Mouse (Mus musculus): ENCODE data around the gene Foxp1. TPM values are rescaled to one million over a fixed set of nuclear protein-coding genes. Genes with fewer than 3 reads are reported as not detected.

Foxp1 gene
- polyA plus RNA-seq, 1 experiment from 2014 or later: 148 TPM

GRCm38 (mm10) chr6:99118534-99118933 is 404.0 kb downstream of the Foxp1 start:
- Histone ChIP-seq H3K27ac (replicated peaks; ENCODE audit: low read depth, low read length) (no peak overlapping the region), H3K9me3 (replicated peaks; ENCODE audit: control insufficient read depth, low read length) (no peaks in the 10 kb centered on the region), H3K27me3 (ENCODE audit: control insufficient read depth, insufficient read depth, low read length) (no peaks in the 10 kb centered on the region), H3K4me2 (ENCODE audit: low read depth, low read length) (no peak overlapping the region), H3K4me3 (ENCODE audit: low read depth, low read length) (no peak overlapping the region), H3K4me1 (ENCODE audit: control insufficient read depth, insufficient read depth, low read length) (no peaks in the 10 kb centered on the region), H3K9ac (replicated peaks; ENCODE audit: low read length) (no peak overlapping the region), H3K36me3 (replicated peaks; ENCODE audit: control insufficient read depth, insufficient read depth, low read depth, low read length) (no peaks in the 10 kb centered on the region)
- WGBS: 59% methylated on average over 4 of the region's 4 CpGs
- ATAC-seq (replicated peaks; ENCODE audit: insufficient number of reproducible peaks, low FRiP score, low TSS enrichment, low read depth): no peak
- DNase-seq (ENCODE audit: low spot score): no peak

GRCm38 (mm10) chr6:99117411-99117810 is 405.1 kb downstream of the Foxp1 start:
- H3K4me3 ChIP-seq (ENCODE audit: low read depth, low read length): no peak overlapping the region
- no peaks in the 10 kb centered on the region for H3K9me3 ChIP-seq (replicated peaks; ENCODE audit: control insufficient read depth, low read length)
- H3K9ac ChIP-seq (replicated peaks; ENCODE audit: low read length): no peak overlapping the region
- DNase-seq (ENCODE audit: low spot score): no peak
- ATAC-seq (replicated peaks; ENCODE audit: insufficient number of reproducible peaks, low FRiP score, low TSS enrichment, low read depth): no peak
- H3K27ac ChIP-seq (replicated peaks; ENCODE audit: low read depth, low read length): no peak overlapping the region
- H3K27me3 ChIP-seq (ENCODE audit: control insufficient read depth, insufficient read depth, low read length): no peaks in the 10 kb centered on the region
- WGBS: 79% methylated on average over 1 of the region's 1 CpGs
- no peaks in the 10 kb centered on the region for H3K4me1 ChIP-seq (ENCODE audit: control insufficient read depth, insufficient read depth, low read length)
- no peak overlapping the region for H3K4me2 ChIP-seq (ENCODE audit: low read depth, low read length)
- H3K36me3 ChIP-seq (replicated peaks; ENCODE audit: control insufficient read depth, insufficient read depth, low read depth, low read length): no peaks in the 10 kb centered on the region

GRCm38 (mm10) chr6:99111856-99112255 is 410.7 kb downstream of the Foxp1 start:
- 74% methylated on average over 4 of the region's 4 CpGs for WGBS
- Histone ChIP-seq H3K4me3 (ENCODE audit: low read depth, low read length) (no peak overlapping the region), H3K27ac (replicated peaks; ENCODE audit: low read depth, low read length) (no peak overlapping the region), H3K4me1 (ENCODE audit: control insufficient read depth, insufficient read depth, low read length) (no peaks in the 10 kb centered on the region), H3K9me3 (replicated peaks; ENCODE audit: control insufficient read depth, low read length) (no peaks in the 10 kb centered on the region), H3K9ac (replicated peaks; ENCODE audit: low read length) (no peak overlapping the region), H3K27me3 (ENCODE audit: control insufficient read depth, insufficient read depth, low read length) (no peaks in the 10 kb centered on the region), H3K36me3 (replicated peaks; ENCODE audit: control insufficient read depth, insufficient read depth, low read depth, low read length) (no peaks in the 10 kb centered on the region), H3K4me2 (ENCODE audit: low read depth, low read length) (no peak overlapping the region)
- no peak for DNase-seq (ENCODE audit: low spot score)
- no peak for ATAC-seq (replicated peaks; ENCODE audit: insufficient number of reproducible peaks, low FRiP score, low TSS enrichment, low read depth)

- ATAC-seq (replicated peaks; ENCODE audit: insufficient number of reproducible peaks, low FRiP score, low TSS enrichment, low read depth) (no peak), DNase-seq (ENCODE audit: low spot score) (no peak)
- H3K4me1 ChIP-seq (ENCODE audit: control insufficient read depth, insufficient read depth, low read length): peaks cover 1% of the 10 kb centered on the region; the same call in 1 of the 2 replicates
- no peak overlapping the region for H3K9ac ChIP-seq (replicated peaks; ENCODE audit: low read length)
- no peak overlapping the region for H3K4me3 ChIP-seq (ENCODE audit: low read depth, low read length)
- no peaks in the 10 kb centered on the region for H3K27me3 ChIP-seq (ENCODE audit: control insufficient read depth, insufficient read depth, low read length)
- H3K9me3 ChIP-seq (replicated peaks; ENCODE audit: control insufficient read depth, low read length): no peaks in the 10 kb centered on the region
- no peaks in the 10 kb centered on the region for H3K36me3 ChIP-seq (replicated peaks; ENCODE audit: control insufficient read depth, insufficient read depth, low read depth, low read length)
- WGBS: 89% methylated on average over 4 of the region's 4 CpGs
- H3K27ac ChIP-seq (replicated peaks; ENCODE audit: low read depth, low read length): no peak overlapping the region
- H3K4me2 ChIP-seq (ENCODE audit: low read depth, low read length): no peak overlapping the region
Observed at GRCm38 (mm10) chr6:99108417-99108816, 414.1 kb downstream of the Foxp1 start.

- H3K4me3 ChIP-seq (ENCODE audit: low read depth, low read length): no peak overlapping the region
- H3K27ac ChIP-seq (replicated peaks; ENCODE audit: low read depth, low read length): no peak overlapping the region
- no peak overlapping the region for H3K4me2 ChIP-seq (ENCODE audit: low read depth, low read length)
- no peak for ATAC-seq (replicated peaks; ENCODE audit: insufficient number of reproducible peaks, low FRiP score, low TSS enrichment, low read depth)
- no peaks in the 10 kb centered on the region for H3K36me3 ChIP-seq (replicated peaks; ENCODE audit: control insufficient read depth, insufficient read depth, low read depth, low read length)
- peaks cover 2% of the 10 kb centered on the region; the same call in 1 of the 2 replicates for H3K4me1 ChIP-seq (ENCODE audit: control insufficient read depth, insufficient read depth, low read length)
- H3K9me3 ChIP-seq (replicated peaks; ENCODE audit: control insufficient read depth, low read length): no peaks in the 10 kb centered on the region
- no peak for DNase-seq (ENCODE audit: low spot score)
- no peak overlapping the region for H3K9ac ChIP-seq (replicated peaks; ENCODE audit: low read length)
- no peaks in the 10 kb centered on the region for H3K27me3 ChIP-seq (ENCODE audit: control insufficient read depth, insufficient read depth, low read length)
- 89% methylated on average over 6 of the region's 6 CpGs for WGBS
Observed at GRCm38 (mm10) chr6:99107674-99108073, 414.8 kb downstream of the Foxp1 start.

- H3K27me3 ChIP-seq (ENCODE audit: control insufficient read depth, insufficient read depth, low read length): no peaks in the 10 kb centered on the region
- no peak overlapping the region for H3K4me2 ChIP-seq (ENCODE audit: low read depth, low read length)
- no peaks in the 10 kb centered on the region for H3K9me3 ChIP-seq (replicated peaks; ENCODE audit: control insufficient read depth, low read length)
- no peak overlapping the region for H3K9ac ChIP-seq (replicated peaks; ENCODE audit: low read length)
- DNase-seq (ENCODE audit: low spot score): no peak
- H3K27ac ChIP-seq (replicated peaks; ENCODE audit: low read depth, low read length): no peak overlapping the region
- WGBS: 94% methylated on average over 6 of the region's 6 CpGs
- H3K36me3 ChIP-seq (replicated peaks; ENCODE audit: control insufficient read depth, insufficient read depth, low read depth, low read length): no peaks in the 10 kb centered on the region
- H3K4me1 ChIP-seq (ENCODE audit: control insufficient read depth, insufficient read depth, low read length): peaks cover 2% of the 10 kb centered on the region; the same call in 1 of the 2 replicates
- no peak for ATAC-seq (replicated peaks; ENCODE audit: insufficient number of reproducible peaks, low FRiP score, low TSS enrichment, low read depth)
- no peak overlapping the region for H3K4me3 ChIP-seq (ENCODE audit: low read depth, low read length)
Observed at GRCm38 (mm10) chr6:99107081-99107482, 415.4 kb downstream of the Foxp1 start.

- H3K27ac ChIP-seq (replicated peaks; ENCODE audit: low read depth, low read length): no peak overlapping the region
- H3K4me3 ChIP-seq (ENCODE audit: low read depth, low read length): no peak overlapping the region
- WGBS: 88% methylated on average over 4 of the region's 4 CpGs
Observed at GRCm38 (mm10) chr6:99105979-99106378, 416.5 kb downstream of the Foxp1 start.

GRCm38 (mm10) chr6:99104446-99104845 is 418.1 kb downstream of the Foxp1 start:
- H3K9me3 ChIP-seq (replicated peaks; ENCODE audit: control insufficient read depth, low read length): no peaks in the 10 kb centered on the region
- H3K27ac ChIP-seq (replicated peaks; ENCODE audit: low read depth, low read length): no peak overlapping the region
- ATAC-seq (replicated peaks; ENCODE audit: insufficient number of reproducible peaks, low FRiP score, low TSS enrichment, low read depth) (no peak), DNase-seq (ENCODE audit: low spot score) (no peak)
- no peak overlapping the region for H3K4me2 ChIP-seq (ENCODE audit: low read depth, low read length)
- H3K4me1 ChIP-seq (ENCODE audit: control insufficient read depth, insufficient read depth, low read length): peaks cover 2% of the 10 kb centered on the region; the same call in 1 of the 2 replicates
- 53% methylated on average over 7 of the region's 7 CpGs for WGBS
- H3K36me3 ChIP-seq (replicated peaks; ENCODE audit: control insufficient read depth, insufficient read depth, low read depth, low read length): no peaks in the 10 kb centered on the region
- no peak overlapping the region for H3K4me3 ChIP-seq (ENCODE audit: low read depth, low read length)
- no peaks in the 10 kb centered on the region for H3K27me3 ChIP-seq (ENCODE audit: control insufficient read depth, insufficient read depth, low read length)
- no peak overlapping the region for H3K9ac ChIP-seq (replicated peaks; ENCODE audit: low read length)

More at GRCm38 (mm10) chr6:99105979-99106378, 416.5 kb downstream of the Foxp1 start:
- Histone ChIP-seq H3K36me3 (replicated peaks; ENCODE audit: control insufficient read depth, insufficient read depth, low read depth, low read length) (no peaks in the 10 kb centered on the region), H3K9ac (replicated peaks; ENCODE audit: low read length) (no peak overlapping the region), H3K9me3 (replicated peaks; ENCODE audit: control insufficient read depth, low read length) (no peaks in the 10 kb centered on the region), H3K27me3 (ENCODE audit: control insufficient read depth, insufficient read depth, low read length) (no peaks in the 10 kb centered on the region), H3K4me1 (ENCODE audit: control insufficient read depth, insufficient read depth, low read length) (peaks cover 2% of the 10 kb centered on the region; the same call in 1 of the 2 replicates), H3K4me2 (ENCODE audit: low read depth, low read length) (no peak overlapping the region)
- DNase-seq (ENCODE audit: low spot score) (no peak), ATAC-seq (replicated peaks; ENCODE audit: insufficient number of reproducible peaks, low FRiP score, low TSS enrichment, low read depth) (no peak)

All from embryonic facial prominence, embryonic 11.5 days (tissue).